Mouse (Mus musculus) liver, embryonic 11.5 days (tissue): Measurements from ENCODE around the gene Cnpy1. TPM values are rescaled to one million over a fixed set of nuclear protein-coding genes. Genes with fewer than 3 reads are reported as not detected.

Experiments used
- ATAC-seq: fragments of 200-750 bp; cut with Nextera tagmentation; replicated peaks from 2 replicates; pipeline ENCODE4 v1.8.0; 2017; ENCODE audit warnings: moderate number of reproducible peaks, mild to moderate bottlenecking, moderate TSS enrichment, moderate library complexity; ENCODE audit not compliant: low FRiP score
- DNase-seq: peaks from one replicate; pipeline ENCODE4 v3.0.0-alpha.2; 2017; ENCODE audit warnings: low spot score
- H3K27ac ChIP-seq: fragments of 300-500 bp; sonication (generic); 2 replicates; pipeline ENCODE4 v1.5.1; 2014; ENCODE audit warnings: mild to moderate bottlenecking, low read depth, low read length, control low read depth
- H3K27me3 ChIP-seq: fragments of 300-500 bp; sonication (generic); replicated peaks from 2 replicates; pipeline ENCODE4 v1.6.1; 2014; ENCODE audit warnings: low read length, mixed read lengths; ENCODE audit not compliant: control insufficient read depth, insufficient read depth
- H3K36me3 ChIP-seq: fragments of 300-500 bp; sonication (generic); 2 replicates; pipeline ENCODE4 v1.6.1; 2014; ENCODE audit warnings: mild to moderate bottlenecking, low read length, moderate library complexity, mixed read lengths; ENCODE audit not compliant: control insufficient read depth, insufficient read depth
- H3K4me1 ChIP-seq: fragments of 300-500 bp; sonication (generic); replicated peaks from 2 replicates; pipeline ENCODE4 v1.6.1; 2014; ENCODE audit warnings: low read length, mixed read lengths; ENCODE audit not compliant: control insufficient read depth, insufficient read depth
- H3K4me2 ChIP-seq: fragments of 300-500 bp; sonication (generic); 2 replicates; pipeline ENCODE4 v1.6.1; 2014; ENCODE audit warnings: mild to moderate bottlenecking, control low read depth, moderate library complexity
- H3K4me3 ChIP-seq: fragments of 300-500 bp; sonication (generic); 2 replicates; pipeline ENCODE4 v1.5.1; 2014; ENCODE audit warnings: low read depth, low read length, control low read depth
- H3K9ac ChIP-seq: fragments of 300-500 bp; sonication (generic); 2 replicates; pipeline ENCODE4 v1.6.1; 2014; ENCODE audit warnings: low read depth, low read length, control low read depth
- H3K9me3 ChIP-seq: fragments of 300-500 bp; sonication (generic); 2 replicates; pipeline ENCODE4 v1.6.1; 2016; ENCODE audit warnings: low read length, inconsistent platforms, mixed read lengths; ENCODE audit not compliant: control insufficient read depth
- WGBS: fragments of 180-500 bp; shearing (Covaris S2); extraction: QIAGEN DNeasy Blood & Tissue Kit; methylation state at CpG from one replicate; pipeline ENCODE4 v1.1.7; 2014; 5-methylcytosine and 5-hydroxymethylcytosine counted together
- polyA plus RNA-seq: library from polyadenylated mRNA; unstranded; fragments of >200 nt; fragmentation: Nextera tagmentation; extraction: Ambion mirVana; gene quantifications from 2 replicates; pipeline ENCODE4 v1.2.1, GENCODE M21; 2014

Cnpy1 gene
- polyA plus RNA-seq, 1 experiment from 2014 or later = 0.16 TPM

- WGBS = 54% methylated on average over 3 of the region's 3 CpGs
- no peak overlapping the region for H3K9ac ChIP-seq
These were observed 54.2 kb downstream of the Cnpy1 start for GRCm38 (mm10) chr5:28191201-28192098.

GRCm38 (mm10) chr5:28179237-28179790, 66.3 kb downstream of the Cnpy1 start:
- Histone ChIP-seq H3K4me2 (no peak overlapping the region), H3K27me3 (peaks cover 65% of the 10 kb centered on the region), H3K36me3 (no peaks in the 10 kb centered on the region), H3K4me1 (no peaks in the 10 kb centered on the region), H3K9ac (no peak overlapping the region), H3K9me3 (no peaks in the 10 kb centered on the region), H3K4me3 (no peak overlapping the region), H3K27ac (no peak overlapping the region)
- DNase-seq (no peak), ATAC-seq (no peak)
- 41% methylated on average over 7 of the region's 7 CpGs for WGBS

More at GRCm38 (mm10) chr5:28191201-28192098, 54.2 kb downstream of the Cnpy1 start:
- ATAC-seq (no peak), DNase-seq (no peak)
- peaks cover 4% of the 10 kb centered on the region for H3K27me3 ChIP-seq
- no peak overlapping the region for H3K27ac ChIP-seq
- no peak overlapping the region for H3K4me2 ChIP-seq
- no peaks in the 10 kb centered on the region for H3K36me3 ChIP-seq
- H3K4me3 ChIP-seq = no peak overlapping the region
- no peaks in the 10 kb centered on the region for H3K4me1 ChIP-seq
- no peaks in the 10 kb centered on the region for H3K9me3 ChIP-seq

- Histone ChIP-seq H3K4me1 (no peaks in the 10 kb centered on the region), H3K36me3 (no peaks in the 10 kb centered on the region), H3K9ac (no peak overlapping the region), H3K9me3 (no peaks in the 10 kb centered on the region), H3K27me3 (peaks cover 75% of the 10 kb centered on the region), H3K27ac (no peak overlapping the region), H3K4me2 (no peak overlapping the region), H3K4me3 (no peak overlapping the region)
- DNase-seq = no peak
- ATAC-seq = no peak
- 20% methylated on average over 5 of the region's 5 CpGs for WGBS
These were observed 67.3 kb downstream of the Cnpy1 start for GRCm38 (mm10) chr5:28178322-28178721.

GRCm38 (mm10) chr5:28176585-28176984, 69.0 kb downstream of the Cnpy1 start:
- H3K27ac ChIP-seq = no peak overlapping the region
- H3K4me3 ChIP-seq = no peak overlapping the region
- 12% methylated on average over 2 of the region's 2 CpGs for WGBS
- no peak for DNase-seq
- H3K9ac ChIP-seq = no peak overlapping the region
- no peak overlapping the region for H3K4me2 ChIP-seq
- H3K27me3 ChIP-seq = peaks cover 92% of the 10 kb centered on the region
- no peak for ATAC-seq
- no peaks in the 10 kb centered on the region for H3K4me1 ChIP-seq
- H3K36me3 ChIP-seq = no peaks in the 10 kb centered on the region
- no peaks in the 10 kb centered on the region for H3K9me3 ChIP-seq

DNA sequence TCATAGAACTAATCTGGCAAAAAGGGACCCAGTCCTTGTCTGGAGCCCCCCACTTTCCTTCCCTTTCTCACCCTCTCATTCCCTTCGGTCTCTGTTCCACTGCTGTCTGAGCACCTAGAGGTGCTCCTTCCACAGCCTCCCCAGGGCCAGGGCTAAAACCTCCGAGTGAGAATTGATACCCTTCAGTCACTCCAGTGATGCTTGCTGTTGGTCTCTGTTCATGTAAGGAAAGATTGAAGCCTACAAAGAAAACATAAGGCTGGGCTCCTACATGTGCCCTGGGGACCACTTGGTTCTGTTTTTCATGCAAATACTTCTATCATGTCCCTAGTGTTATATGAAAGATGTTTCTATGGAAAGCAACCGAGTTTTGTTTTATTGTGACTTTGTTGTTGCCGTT, 69.6 kb downstream of the Cnpy1 start:
- Histone ChIP-seq H3K36me3 (no peaks in the 10 kb centered on the region), H3K9me3 (no peaks in the 10 kb centered on the region), H3K4me2 (no peak overlapping the region), H3K27me3 (peaks cover 93% of the 10 kb centered on the region), H3K4me3 (no peak overlapping the region), H3K4me1 (no peaks in the 10 kb centered on the region), H3K27ac (no peak overlapping the region), H3K9ac (no peak overlapping the region)
- DNase-seq (no peak), ATAC-seq (no peak)
- whole genome bisulfite sequencing = 14% methylated on average over 4 of the region's 4 CpGs

DNA sequence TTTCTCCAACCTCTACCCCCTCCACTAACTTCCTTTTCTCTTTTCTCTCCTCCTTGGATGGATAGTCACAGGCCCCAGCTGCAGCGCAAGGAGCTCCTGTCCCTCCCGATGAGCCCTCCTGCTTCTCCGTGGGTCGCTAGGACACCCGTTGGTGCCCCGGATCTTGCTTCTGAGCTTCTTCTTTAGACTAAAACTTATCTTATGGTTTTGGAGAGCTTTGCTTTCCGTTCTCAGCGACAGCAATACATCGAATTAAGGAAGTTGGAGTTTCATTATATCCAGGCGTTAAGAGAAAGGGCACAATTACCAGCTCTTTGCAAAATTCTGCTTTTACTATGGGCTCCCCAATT, 70.1 kb downstream of the Cnpy1 start:
- H3K4me1 ChIP-seq = no peaks in the 10 kb centered on the region
- H3K9ac ChIP-seq = no peak overlapping the region
- 4% methylated on average over 10 of the region's 10 CpGs for WGBS
- no peak for DNase-seq
- ATAC-seq = no peak
- H3K36me3 ChIP-seq = no peaks in the 10 kb centered on the region
- no peaks in the 10 kb centered on the region for H3K9me3 ChIP-seq
- H3K27ac ChIP-seq = no peak overlapping the region
- no peak overlapping the region for H3K4me3 ChIP-seq
- H3K4me2 ChIP-seq = no peak overlapping the region
- peaks cover 95% of the 10 kb centered on the region for H3K27me3 ChIP-seq

DNA sequence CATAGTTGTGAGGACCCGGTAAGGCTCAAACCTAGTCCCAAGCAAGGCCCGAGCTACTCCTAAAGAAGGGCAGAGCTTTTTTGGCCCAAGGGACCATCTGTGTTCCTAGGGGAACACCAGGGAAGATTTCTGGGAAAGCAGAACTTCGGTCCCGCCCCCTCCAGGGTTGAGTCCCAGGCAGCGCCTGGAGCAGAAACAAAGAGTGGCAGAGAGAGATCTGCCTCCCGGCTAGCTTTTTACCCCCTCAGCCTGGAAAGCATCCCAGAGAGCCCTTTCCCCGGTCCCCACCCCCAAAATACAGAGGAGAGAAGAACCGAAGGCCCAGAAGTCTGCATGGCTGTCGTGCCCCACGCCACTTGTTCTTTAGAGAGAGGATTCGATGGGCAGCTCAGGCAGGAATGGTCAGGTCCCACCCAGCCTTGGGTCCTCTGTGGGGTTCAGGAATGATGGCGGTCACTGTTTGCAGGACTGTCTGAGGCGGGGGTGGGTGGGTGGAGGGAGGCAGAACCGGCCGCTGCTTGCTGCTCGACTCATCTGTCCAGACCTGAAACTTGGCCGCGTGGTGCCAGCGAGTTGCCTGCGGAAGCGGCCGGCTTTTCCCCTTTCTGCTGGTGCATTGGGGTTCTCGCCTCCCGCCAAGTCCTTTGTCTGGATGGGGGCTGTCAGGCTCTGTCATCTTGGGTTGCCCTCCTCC, 70.6 kb downstream of the Cnpy1 start:
- no peak overlapping the region for H3K4me3 ChIP-seq
- no peak for ATAC-seq

DNA sequence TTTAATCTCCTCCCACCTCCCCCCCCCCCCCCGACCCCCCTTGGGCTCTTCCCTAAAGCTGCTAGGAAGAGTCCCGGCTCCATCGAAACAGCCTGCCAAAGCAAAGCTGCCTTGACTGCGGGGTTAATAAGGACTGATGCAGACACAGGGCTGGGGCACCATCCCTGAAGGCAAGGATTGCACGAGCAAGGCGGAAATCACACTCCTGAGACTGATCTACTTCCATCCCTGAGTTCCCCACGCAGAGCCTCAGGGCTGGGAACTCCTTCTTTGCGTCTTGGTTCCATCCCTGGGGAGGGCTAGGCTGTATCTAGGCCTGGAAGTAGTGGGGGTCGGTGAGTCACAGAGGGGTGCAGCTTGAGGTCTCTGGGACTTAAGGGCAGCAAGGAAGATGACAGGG, 71.5 kb downstream of the Cnpy1 start:
- WGBS = 3% methylated on average over 9 of the region's 9 CpGs

More for the DNA sequence above, 70.6 kb downstream of the Cnpy1 start:
- Histone ChIP-seq H3K9ac (no peak overlapping the region), H3K9me3 (no peaks in the 10 kb centered on the region), H3K4me2 (no peak overlapping the region), H3K27me3 (peaks cover 94% of the 10 kb centered on the region), H3K27ac (no peak overlapping the region), H3K36me3 (no peaks in the 10 kb centered on the region), H3K4me1 (no peaks in the 10 kb centered on the region)
- DNase-seq = no peak
- WGBS = 4% methylated on average over 24 of the region's 24 CpGs

More for the DNA sequence above, 71.5 kb downstream of the Cnpy1 start:
- H3K4me1 ChIP-seq = no peaks in the 10 kb centered on the region
- no peak overlapping the region for H3K4me3 ChIP-seq
- H3K4me2 ChIP-seq = no peak overlapping the region
- ATAC-seq (no peak), DNase-seq (no peak)
- H3K9me3 ChIP-seq = no peaks in the 10 kb centered on the region
- H3K27me3 ChIP-seq = peaks cover 96% of the 10 kb centered on the region
- no peaks in the 10 kb centered on the region for H3K36me3 ChIP-seq
- H3K9ac ChIP-seq = no peak overlapping the region
- H3K27ac ChIP-seq = no peak overlapping the region
